Mouse (Mus musculus) stomach, embryonic 14.5 days (tissue): Measurements from ENCODE around the gene Prrg2. TPM values are rescaled to one million over a fixed set of nuclear protein-coding genes. Genes with fewer than 3 reads are reported as not detected.

Experiments
- ATAC-seq: fragments of 200-750 bp; cut with Nextera tagmentation; 2 replicates; pipeline ENCODE4 v1.8.0; 2017; ENCODE audit warnings: low read depth, moderate TSS enrichment; ENCODE audit not compliant: insufficient number of reproducible peaks, insufficient read depth, low FRiP score
- H3K27ac ChIP-seq: fragments of 300-500 bp; sonication (generic); 2 replicates; pipeline ENCODE4 v1.5.1; 2014; ENCODE audit warnings: mild to moderate bottlenecking, low read length, moderate library complexity, mixed read lengths
- H3K27me3 ChIP-seq: fragments of 300-500 bp; sonication (generic); 2 replicates; pipeline ENCODE4 v1.6.1; 2014; ENCODE audit warnings: low read length, control low read depth, mixed read lengths; ENCODE audit not compliant: control insufficient read depth, insufficient read depth
- H3K36me3 ChIP-seq: fragments of 300-500 bp; sonication (generic); 2 replicates; pipeline ENCODE4 v1.6.1; 2014; ENCODE audit warnings: mild to moderate bottlenecking, control low read depth, low read length, moderate library complexity, mixed read lengths; ENCODE audit not compliant: control insufficient read depth, insufficient read depth
- H3K4me1 ChIP-seq: fragments of 300-500 bp; sonication (generic); 2 replicates; pipeline ENCODE4 v1.6.1; 2014; ENCODE audit warnings: low read length, control low read depth, mixed read lengths; ENCODE audit not compliant: control insufficient read depth, insufficient read depth
- H3K4me2 ChIP-seq: fragments of 300-500 bp; sonication (generic); replicated peaks from 2 replicates; pipeline ENCODE4 v1.6.1; 2014; ENCODE audit warnings: low read depth, low read length, control low read depth
- H3K4me3 ChIP-seq: fragments of 300-500 bp; sonication (generic); 2 replicates; pipeline ENCODE4 v1.5.1; 2014; ENCODE audit warnings: low read depth, low read length, control low read depth
- H3K9ac ChIP-seq: fragments of 300-500 bp; sonication (generic); replicated peaks from 2 replicates; pipeline ENCODE4 v1.6.1; 2014; ENCODE audit warnings: low read depth, mild to moderate bottlenecking, control low read depth, low read length, moderate library complexity, mixed read lengths
- H3K9me3 ChIP-seq: fragments of 300-500 bp; sonication (generic); 2 replicates; pipeline ENCODE4 v1.6.1; 2016; ENCODE audit warnings: low read depth, low read length, control low read depth; ENCODE audit not compliant: control insufficient read depth
- WGBS: fragments of 180-500 bp; shearing (Covaris S2); extraction: QIAGEN DNeasy Blood & Tissue Kit; methylation state at CpG from one replicate; pipeline ENCODE4 v1.1.7; 2014; 5-methylcytosine and 5-hydroxymethylcytosine counted together
- polyA plus RNA-seq: library from polyadenylated mRNA; unstranded; fragments of >200 nt; fragmentation: Nextera tagmentation; extraction: Ambion mirVana; gene quantifications from 2 replicates; pipeline ENCODE4 v1.2.1, GENCODE M21; 2014

Gene Prrg2
- polyA plus RNA-seq, 1 experiment from 2014 or later = 20.7 TPM

- Histone ChIP-seq H3K4me1 (no peaks in the 10 kb centered on the region), H3K27ac (no peak overlapping the region), H3K36me3 (peaks cover 94% of the 10 kb centered on the region), H3K4me2 (no peak overlapping the region), H3K9ac (no peak overlapping the region), H3K4me3 (no peak overlapping the region), H3K27me3 (no peaks in the 10 kb centered on the region), H3K9me3 (no peaks in the 10 kb centered on the region)
- ATAC-seq = no peak
- 91% methylated on average over 14 of the region's 14 CpGs for WGBS
These were observed 19.2 kb downstream of the Prrg2 start for GRCm38 (mm10) chr7:45043307-45043706.

- no peak for ATAC-seq
- H3K4me1 ChIP-seq = no peaks in the 10 kb centered on the region
- no peaks in the 10 kb centered on the region for H3K27me3 ChIP-seq
- H3K36me3 ChIP-seq = peaks cover 94% of the 10 kb centered on the region
- no peaks in the 10 kb centered on the region for H3K9me3 ChIP-seq
- H3K4me2 ChIP-seq = no peak overlapping the region
- no peak overlapping the region for H3K4me3 ChIP-seq
- 91% methylated on average over 9 of the region's 9 CpGs for WGBS
- H3K27ac ChIP-seq = no peak overlapping the region
- H3K9ac ChIP-seq = no peak overlapping the region
These were observed 21.6 kb downstream of the Prrg2 start for GRCm38 (mm10) chr7:45040851-45041250.

- Histone ChIP-seq H3K4me2 (no peak overlapping the region), H3K9ac (no peak overlapping the region), H3K4me3 (no peak overlapping the region), H3K4me1 (no peaks in the 10 kb centered on the region), H3K9me3 (no peaks in the 10 kb centered on the region), H3K27me3 (no peaks in the 10 kb centered on the region), H3K27ac (no peak overlapping the region), H3K36me3 (peaks cover 94% of the 10 kb centered on the region)
- no peak for ATAC-seq
- 92% methylated on average over 9 of the region's 9 CpGs for WGBS
These were observed 24.1 kb downstream of the Prrg2 start for GRCm38 (mm10) chr7:45038411-45038810.

GRCm38 (mm10) chr7:45037720-45038361 is 24.6 kb downstream of the Prrg2 start:
- Histone ChIP-seq H3K9me3 (no peaks in the 10 kb centered on the region), H3K4me1 (no peaks in the 10 kb centered on the region), H3K36me3 (peaks cover 94% of the 10 kb centered on the region), H3K4me2 (no peak overlapping the region), H3K27ac (no peak overlapping the region), H3K27me3 (no peaks in the 10 kb centered on the region), H3K9ac (no peak overlapping the region), H3K4me3 (no peak overlapping the region)
- no peak for ATAC-seq
- WGBS = 72% methylated on average over 7 of the region's 7 CpGs

GRCm38 (mm10) chr7:45036702-45037101 is 25.8 kb downstream of the Prrg2 start:
- Histone ChIP-seq H3K27ac (no peak overlapping the region), H3K4me1 (no peaks in the 10 kb centered on the region), H3K9ac (no peak overlapping the region), H3K9me3 (no peaks in the 10 kb centered on the region), H3K27me3 (no peaks in the 10 kb centered on the region), H3K4me3 (no peak overlapping the region), H3K36me3 (peaks cover 94% of the 10 kb centered on the region), H3K4me2 (no peak overlapping the region)
- 78% methylated on average over 11 of the region's 11 CpGs for WGBS
- no peak for ATAC-seq

- no peaks in the 10 kb centered on the region for H3K27me3 ChIP-seq
- WGBS = 85% methylated on average over 3 of the region's 3 CpGs
- no peak for ATAC-seq
- peaks cover 92% of the 10 kb centered on the region for H3K36me3 ChIP-seq
- H3K4me1 ChIP-seq = no peaks in the 10 kb centered on the region
- no peak overlapping the region for H3K4me3 ChIP-seq
- H3K9me3 ChIP-seq = no peaks in the 10 kb centered on the region
- no peak overlapping the region for H3K4me2 ChIP-seq
- no peak overlapping the region for H3K27ac ChIP-seq
- no peak overlapping the region for H3K9ac ChIP-seq
These were observed 26.8 kb downstream of the Prrg2 start for GRCm38 (mm10) chr7:45035631-45036030.

- no peak for ATAC-seq
- Histone ChIP-seq H3K4me1 (no peaks in the 10 kb centered on the region), H3K27me3 (no peaks in the 10 kb centered on the region), H3K27ac (no peak overlapping the region), H3K4me2 (no peak overlapping the region), H3K36me3 (peaks cover 95% of the 10 kb centered on the region), H3K9ac (no peak overlapping the region), H3K4me3 (no peak overlapping the region), H3K9me3 (no peaks in the 10 kb centered on the region)
- whole genome bisulfite sequencing = 97% methylated on average over 19 of the region's 19 CpGs
These were observed 28.6 kb downstream of the Prrg2 start for GRCm38 (mm10) chr7:45033722-45034359.

- Histone ChIP-seq H3K4me1 (no peaks in the 10 kb centered on the region), H3K27ac (no peak overlapping the region), H3K36me3 (peaks cover 90% of the 10 kb centered on the region), H3K27me3 (no peaks in the 10 kb centered on the region), H3K4me3 (no peak overlapping the region), H3K9me3 (no peaks in the 10 kb centered on the region), H3K4me2 (no peak overlapping the region), H3K9ac (no peak overlapping the region)
- WGBS = 97% methylated on average over 8 of the region's 8 CpGs
- no peak for ATAC-seq
These were observed 31.6 kb downstream of the Prrg2 start for GRCm38 (mm10) chr7:45030857-45031256.

GRCm38 (mm10) chr7:45029995-45030394 is 32.5 kb downstream of the Prrg2 start:
- Histone ChIP-seq H3K9me3 (no peaks in the 10 kb centered on the region), H3K9ac (no peak overlapping the region), H3K4me3 (no peak overlapping the region), H3K27ac (no peak overlapping the region), H3K4me2 (no peak overlapping the region), H3K4me1 (no peaks in the 10 kb centered on the region), H3K36me3 (peaks cover 81% of the 10 kb centered on the region), H3K27me3 (no peaks in the 10 kb centered on the region)
- WGBS = 92% methylated on average over 6 of the region's 6 CpGs
- ATAC-seq = no peak
